Mouse (Mus musculus): ENCODE measurements around the gene Kcnn4. TPM values are rescaled to one million over a fixed set of nuclear protein-coding genes. Genes with fewer than 3 reads are reported as not detected.

The Kcnn4 gene
- polyA plus RNA-seq, 2 experiments = 90.2 to 113 TPM

DNA sequence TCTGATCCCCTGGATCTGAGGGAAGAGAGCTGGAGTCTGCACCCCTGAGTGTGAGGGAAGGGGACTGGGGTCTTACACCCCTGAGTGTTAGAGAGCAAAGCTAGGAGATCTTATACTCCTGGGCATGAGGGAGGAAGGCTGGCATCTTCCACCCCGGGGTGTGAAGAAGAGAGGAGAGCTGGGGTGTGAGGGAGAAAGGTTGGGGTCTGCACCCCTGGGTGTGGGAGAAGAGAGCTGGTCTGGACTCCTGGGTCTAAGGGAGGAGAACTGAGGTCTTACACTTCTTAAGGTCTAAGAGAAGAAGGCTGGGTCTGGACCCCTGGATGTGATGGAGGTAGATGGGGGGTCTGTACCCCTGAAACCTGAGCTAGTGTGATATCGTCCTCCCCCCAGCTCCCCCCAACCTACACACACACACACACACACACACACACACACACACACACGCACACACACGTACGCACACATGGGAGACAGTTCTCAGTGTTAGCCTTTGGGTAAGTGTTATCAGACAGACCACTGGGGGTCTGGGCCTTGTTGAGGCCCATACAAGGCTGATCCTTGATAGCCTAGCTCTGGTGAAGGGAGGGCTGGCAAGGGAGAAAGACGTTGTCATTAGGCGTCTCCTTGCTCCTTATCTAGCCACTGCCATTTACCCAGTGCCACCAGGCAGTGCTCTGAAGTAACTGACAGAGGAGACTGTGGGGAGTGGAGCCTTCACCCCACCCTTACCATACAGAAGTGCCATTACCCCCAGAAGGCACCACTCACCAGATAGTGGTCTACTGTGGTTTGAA lies 1.1 kb downstream of the Kcnn4 start:
- peak overlapping the region; percentile 100 for H3K9ac ChIP-seq (replicated peaks)

GRCm38 (mm10) chr7:24371809-24372145 lies 1.7 kb downstream of the Kcnn4 start:
- Histone ChIP-seq H3K4me2 (ENCODE audit: low read depth) (peak overlapping the region; percentile 100), H3K4me3 (ENCODE audit: insufficient read depth in 1 of 2, low read depth in 2 of 2, low read length in 2 of 2) (peak overlapping the region; percentile 77 to 88), H3K27ac (peak overlapping the region; percentile 100), H3K36me3 (replicated peaks; ENCODE audit: control insufficient read depth, insufficient read depth, low read depth) (peaks cover 44% of the 10 kb centered on the region), H3K9ac (replicated peaks) (peak overlapping the region; percentile 100), H3K4me1 (replicated peaks; ENCODE audit: control insufficient read depth in 2 of 2, insufficient read depth in 2 of 2, low read length in 1 of 2) (peaks cover 58 to 61% of the 10 kb centered on the region in 2 experiments), H3K27me3 (ENCODE audit: control insufficient read depth, insufficient read depth, low read length) (no peaks in the 10 kb centered on the region), H3K9me3 (ENCODE audit: control insufficient read depth, low read length) (no peaks in the 10 kb centered on the region)
- ATAC-seq (ENCODE audit: insufficient read depth) = peak; percentile 2; the same call in 1 of the 2 replicates
- WGBS (ENCODE audit: insufficient replicate concordance) = 15% methylated on average over 3 of the region's 3 CpGs
- TF ChIP-seq CTCF (IDR thresholded peaks at IDR 0.05; ENCODE audit: low read depth) (no peak), EP300 (IDR thresholded peaks at IDR 0.05; ENCODE audit: low read depth) (no peak)
- DNase-seq (ENCODE audit: low read depth in 3 of 3, low spot score in 3 of 3) = no peak

More for the DNA sequence above, 1.1 kb downstream of the Kcnn4 start:
- H3K4me1 ChIP-seq (replicated peaks; ENCODE audit: control insufficient read depth in 2 of 2, insufficient read depth in 2 of 2, low read length in 1 of 2) = peaks cover 56 to 61% of the 10 kb centered on the region in 2 experiments
- H3K9me3 ChIP-seq (ENCODE audit: control insufficient read depth, low read length) = no peaks in the 10 kb centered on the region
- peak overlapping the region; percentile 77 to 88 for H3K4me3 ChIP-seq (ENCODE audit: insufficient read depth in 1 of 2, low read depth in 2 of 2, low read length in 2 of 2)
- DNase-seq (ENCODE audit: low read depth in 3 of 3, low spot score in 3 of 3) (peak; percentile 83 to 88 (median 84)), ATAC-seq (ENCODE audit: insufficient read depth) (peak; percentile 82)
- TF ChIP-seq CTCF (IDR thresholded peaks at IDR 0.05; ENCODE audit: low read depth) (peak; percentile 41; the same call in 1 of the 2 replicates), EP300 (IDR thresholded peaks at IDR 0.05; ENCODE audit: low read depth) (peak; percentile 81)
- no peaks in the 10 kb centered on the region for H3K27me3 ChIP-seq (ENCODE audit: control insufficient read depth, insufficient read depth, low read length)
- H3K4me2 ChIP-seq (ENCODE audit: low read depth) = peak overlapping the region; percentile 100
- WGBS (ENCODE audit: insufficient replicate concordance) = 14% methylated on average over 7 of the region's 7 CpGs
- peak overlapping the region; percentile 100 for H3K27ac ChIP-seq
- H3K36me3 ChIP-seq (replicated peaks; ENCODE audit: control insufficient read depth, insufficient read depth, low read depth) = peaks cover 38% of the 10 kb centered on the region

DNA sequence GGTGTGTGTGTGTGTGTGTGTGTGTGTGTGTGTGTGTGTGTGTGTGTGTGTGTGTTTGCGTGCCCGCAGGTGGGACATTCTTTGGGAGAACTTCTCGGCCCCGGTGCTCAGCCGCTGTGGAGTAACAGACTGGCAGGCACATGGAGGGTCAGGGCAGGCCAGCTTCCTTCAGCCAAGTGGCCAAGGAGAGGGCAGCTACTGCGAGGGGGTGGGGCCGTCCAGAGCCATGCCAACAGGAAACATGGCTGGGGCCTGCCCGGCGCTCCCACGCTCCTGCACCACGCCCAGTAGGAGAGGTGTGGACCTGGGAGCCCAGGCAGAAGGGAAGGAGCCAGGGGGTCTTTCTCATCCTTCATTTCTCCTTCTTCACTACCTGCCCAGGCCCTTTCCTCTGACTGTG lies 2.2 kb downstream of the Kcnn4 start:
- WGBS (ENCODE audit: insufficient replicate concordance) = 16% methylated on average over 11 of the region's 11 CpGs
- peak in 1 of 3 experiments; percentile 50 for DNase-seq (ENCODE audit: low read depth in 3 of 3, low spot score in 3 of 3)
- Histone ChIP-seq H3K36me3 (replicated peaks; ENCODE audit: control insufficient read depth, insufficient read depth, low read depth) (peaks cover 46% of the 10 kb centered on the region), H3K4me2 (ENCODE audit: low read depth) (peak overlapping the region; percentile 100), H3K9me3 (ENCODE audit: control insufficient read depth, low read length) (no peaks in the 10 kb centered on the region), H3K27ac (peak overlapping the region; percentile 100), H3K4me1 (replicated peaks; ENCODE audit: control insufficient read depth in 2 of 2, insufficient read depth in 2 of 2, low read length in 1 of 2) (peaks cover 54 to 58% of the 10 kb centered on the region in 2 experiments), H3K9ac (replicated peaks) (peak overlapping the region; percentile 100), H3K4me3 (ENCODE audit: insufficient read depth in 1 of 2, low read depth in 2 of 2, low read length in 2 of 2) (peak overlapping the region; percentile 77 to 88), H3K27me3 (ENCODE audit: control insufficient read depth, insufficient read depth, low read length) (no peaks in the 10 kb centered on the region)
- peak; percentile 18 for ATAC-seq (ENCODE audit: insufficient read depth)
- TF ChIP-seq CTCF (IDR thresholded peaks at IDR 0.05; ENCODE audit: low read depth) (no peak), EP300 (IDR thresholded peaks at IDR 0.05; ENCODE audit: low read depth) (no peak)

DNA sequence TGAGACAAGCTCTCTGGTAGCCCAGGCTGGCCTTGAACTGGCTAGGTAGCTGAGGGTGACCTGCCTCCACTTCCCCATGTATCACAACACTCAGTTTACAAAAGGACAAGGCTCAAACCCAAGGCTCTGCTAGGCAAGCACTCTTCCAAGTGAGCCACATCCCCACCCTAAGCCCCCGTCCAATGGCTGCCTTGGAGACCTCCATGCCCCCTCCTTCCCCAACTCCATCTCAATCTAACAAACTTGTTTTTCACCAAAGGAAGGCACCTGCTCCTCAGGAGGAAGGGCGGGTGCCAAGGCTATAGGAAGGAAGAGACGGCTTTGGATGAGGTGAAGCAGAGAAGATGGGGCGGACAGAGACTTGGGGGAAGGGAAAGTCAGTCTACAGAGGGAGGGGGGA lies 2.7 kb downstream of the Kcnn4 start:
- peaks cover 53 to 58% of the 10 kb centered on the region in 2 experiments for H3K4me1 ChIP-seq (replicated peaks; ENCODE audit: control insufficient read depth in 2 of 2, insufficient read depth in 2 of 2, low read length in 1 of 2)
- peak overlapping the region; percentile 100 for H3K27ac ChIP-seq

More for the DNA sequence above, 2.7 kb downstream of the Kcnn4 start:
- Histone ChIP-seq H3K9me3 (ENCODE audit: control insufficient read depth, low read length) (no peaks in the 10 kb centered on the region), H3K9ac (replicated peaks) (peak overlapping the region; percentile 100), H3K27me3 (ENCODE audit: control insufficient read depth, insufficient read depth, low read length) (no peaks in the 10 kb centered on the region), H3K36me3 (replicated peaks; ENCODE audit: control insufficient read depth, insufficient read depth, low read depth) (peaks cover 50% of the 10 kb centered on the region), H3K4me2 (ENCODE audit: low read depth) (peak overlapping the region; percentile 100), H3K4me3 (ENCODE audit: insufficient read depth in 1 of 2, low read depth in 2 of 2, low read length in 2 of 2) (peak overlapping the region; percentile 77 to 88)
- DNase-seq (ENCODE audit: low read depth in 3 of 3, low spot score in 3 of 3) = no peak
- TF ChIP-seq CTCF (IDR thresholded peaks at IDR 0.05; ENCODE audit: low read depth) (no peak), EP300 (IDR thresholded peaks at IDR 0.05; ENCODE audit: low read depth) (no peak)
- ATAC-seq (ENCODE audit: insufficient read depth) = no peak
- WGBS (ENCODE audit: insufficient replicate concordance) = 20% methylated on average over 4 of the region's 4 CpGs

Data from liver, embryonic 14.5 days (tissue).